Mouse (Mus musculus) forebrain, postnatal 0 days (tissue): ENCODE measurements at regions not wholly inside any gene's neighbourhood (a gene's known extent, or its start where the extent isn't known, plus 50 kb on each side); places are given as distances from the start of the nearest gene placed in this dataset.

Experiments
- ATAC-seq: fragments of 200-750 bp; cut with Nextera tagmentation; 2 replicates; pipeline ENCODE4 v1.8.0; 2017; ENCODE audit warnings: mild to moderate bottlenecking, moderate library complexity
- DNase-seq: peaks from one replicate; pipeline ENCODE4 v3.0.0-alpha.2; 2015
- H3K27ac ChIP-seq: fragments of 300-500 bp; sonication (generic); 2 replicates; pipeline ENCODE4 v1.5.1; 2014; ENCODE audit warnings: low read depth, mild to moderate bottlenecking, antibody characterized with exemption, low read length, moderate library complexity, mixed read lengths
- H3K27me3 ChIP-seq: fragments of 300-500 bp; sonication (generic); 2 replicates; pipeline ENCODE4 v1.6.1; 2014; ENCODE audit warnings: mild to moderate bottlenecking, low read length, mixed read lengths; ENCODE audit not compliant: insufficient read depth
- H3K36me3 ChIP-seq: fragments of 300-500 bp; sonication (generic); 2 replicates; pipeline ENCODE4 v1.6.1; 2014; ENCODE audit warnings: mild to moderate bottlenecking, moderate library complexity; ENCODE audit not compliant: insufficient read depth
- H3K4me1 ChIP-seq: fragments of 300-500 bp; sonication (generic); 2 replicates; pipeline ENCODE4 v1.6.1; 2014; ENCODE audit warnings: antibody characterized with exemption; ENCODE audit not compliant: insufficient read depth
- H3K4me2 ChIP-seq: fragments of 300-500 bp; sonication (generic); 2 replicates; pipeline ENCODE4 v1.6.1; 2014; ENCODE audit warnings: low read depth, mild to moderate bottlenecking, moderate library complexity
- H3K4me3 ChIP-seq: fragments of 300-500 bp; sonication (generic); 2 replicates; pipeline ENCODE4 v1.5.1; 2014; ENCODE audit warnings: low read depth, low read length, mixed read lengths
- H3K9ac ChIP-seq: fragments of 300-500 bp; sonication (generic); 2 replicates; pipeline ENCODE4 v1.6.1; 2014; ENCODE audit warnings: mild to moderate bottlenecking
- H3K9me3 ChIP-seq: fragments of 300-500 bp; sonication (generic); 2 replicates; pipeline ENCODE4 v1.6.1; 2016; ENCODE audit warnings: low read length
- CTCF ChIP-seq: sonication (generic); IDR thresholded peaks from 2 replicates; pipeline ENCODE4 v1.5.1; 2016; ENCODE audit warnings: antibody characterized with exemption, control low read depth, low read depth
- whole genome bisulfite sequencing: fragments of 180-500 bp; shearing (Covaris S2); extraction: QIAGEN DNeasy Blood & Tissue Kit; methylation state at CpG from one replicate; pipeline ENCODE4 v1.1.7; 2014; 5-methylcytosine and 5-hydroxymethylcytosine counted together

- Histone ChIP-seq H3K9me3 (no peaks in the 10 kb centered on the region), H3K27ac (no peak overlapping the region), H3K4me3 (no peak overlapping the region), H3K27me3 (no peaks in the 10 kb centered on the region), H3K4me2 (no peak overlapping the region), H3K9ac (no peak overlapping the region), H3K36me3 (no peaks in the 10 kb centered on the region), H3K4me1 (0 out of 2 replicates have a peak, but pooled peaks cover 4% of the 10 kb centered on the region)
- no peak for TF ChIP-seq CTCF
- no peak for DNase-seq
- WGBS = 73% methylated on average over 6 of the region's 6 CpGs
- ATAC-seq = no peak
Observed at GRCm38 (mm10) chr7:135767493-135767892, 51.3 kb upstream of the Mki67 start.

GRCm38 (mm10) chr7:135768064-135768463 is 51.9 kb upstream of the Mki67 start:
- Histone ChIP-seq H3K4me2 (no peak overlapping the region), H3K27ac (no peak overlapping the region), H3K4me3 (no peak overlapping the region), H3K9me3 (no peaks in the 10 kb centered on the region), H3K4me1 (0 out of 2 replicates have a peak, but pooled peaks cover 4% of the 10 kb centered on the region), H3K9ac (no peak overlapping the region), H3K27me3 (no peaks in the 10 kb centered on the region; the same call in 1 of the 2 replicates), H3K36me3 (no peaks in the 10 kb centered on the region)
- TF ChIP-seq CTCF = no peak
- WGBS = 77% methylated on average over 11 of the region's 11 CpGs
- ATAC-seq (no peak), DNase-seq (no peak)

- Histone ChIP-seq H3K9me3 (no peaks in the 10 kb centered on the region), H3K9ac (no peak overlapping the region), H3K4me3 (no peak overlapping the region), H3K4me2 (no peak overlapping the region), H3K27me3 (no peaks in the 10 kb centered on the region; the same call in 1 of the 2 replicates), H3K4me1 (0 out of 2 replicates have a peak, but pooled peaks cover 4% of the 10 kb centered on the region), H3K27ac (no peak overlapping the region), H3K36me3 (no peaks in the 10 kb centered on the region)
- ATAC-seq = no peak
- WGBS = 6% methylated on average over 3 of the region's 3 CpGs
- peak; percentile 83 for DNase-seq
- TF ChIP-seq CTCF = peak; percentile 82
Observed at GRCm38 (mm10) chr7:135768592-135768991, 52.4 kb upstream of the Mki67 start.

GRCm38 (mm10) chr7:135769082-135769673 is 53.0 kb upstream of the Mki67 start:
- H3K9me3 ChIP-seq = no peaks in the 10 kb centered on the region
- H3K27me3 ChIP-seq = no peaks in the 10 kb centered on the region; the same call in 1 of the 2 replicates
- H3K4me2 ChIP-seq = no peak overlapping the region
- ATAC-seq = no peak; the same call in 1 of the 2 replicates
- 20% methylated on average over 21 of the region's 21 CpGs for WGBS
- H3K4me1 ChIP-seq = 0 out of 2 replicates have a peak, but pooled peaks cover 4% of the 10 kb centered on the region
- H3K9ac ChIP-seq = no peak overlapping the region
- no peak overlapping the region for H3K27ac ChIP-seq
- no peak overlapping the region for H3K4me3 ChIP-seq
- DNase-seq = peak; percentile 36
- TF ChIP-seq CTCF = no peak
- no peaks in the 10 kb centered on the region for H3K36me3 ChIP-seq

GRCm38 (mm10) chr7:135770051-135770450 is 53.9 kb upstream of the Mki67 start:
- DNase-seq = no peak
- TF ChIP-seq CTCF = no peak
- H3K27ac ChIP-seq = no peak overlapping the region
- WGBS = 75% methylated on average over 6 of the region's 6 CpGs
- no peak overlapping the region for H3K4me3 ChIP-seq
- H3K9ac ChIP-seq = no peak overlapping the region
- ATAC-seq = no peak
- no peaks in the 10 kb centered on the region for H3K36me3 ChIP-seq
- H3K27me3 ChIP-seq = no peaks in the 10 kb centered on the region; the same call in 1 of the 2 replicates
- 0 out of 2 replicates have a peak, but pooled peaks cover 4% of the 10 kb centered on the region for H3K4me1 ChIP-seq
- H3K9me3 ChIP-seq = no peaks in the 10 kb centered on the region
- no peak overlapping the region for H3K4me2 ChIP-seq

GRCm38 (mm10) chr7:135775832-135776433 is 59.8 kb upstream of the Mki67 start:
- Histone ChIP-seq H3K4me2 (no peak overlapping the region), H3K4me3 (no peak overlapping the region), H3K9me3 (no peaks in the 10 kb centered on the region), H3K27me3 (no peaks in the 10 kb centered on the region; the same call in 1 of the 2 replicates), H3K4me1 (no peaks in the 10 kb centered on the region), H3K36me3 (no peaks in the 10 kb centered on the region), H3K27ac (no peak overlapping the region), H3K9ac (no peak overlapping the region)
- no peak for TF ChIP-seq CTCF
- no peak for DNase-seq
- WGBS = 87% methylated on average over 7 of the region's 7 CpGs
- no peak for ATAC-seq

- no peak overlapping the region for H3K9ac ChIP-seq
- H3K4me2 ChIP-seq = no peak overlapping the region
- 90% methylated on average over 1 of the region's 1 CpGs for WGBS
- H3K27me3 ChIP-seq = no peaks in the 10 kb centered on the region
- H3K4me1 ChIP-seq = no peaks in the 10 kb centered on the region
- ATAC-seq (no peak), DNase-seq (no peak)
- TF ChIP-seq CTCF = no peak
- H3K9me3 ChIP-seq = no peaks in the 10 kb centered on the region
- no peak overlapping the region for H3K4me3 ChIP-seq
- no peaks in the 10 kb centered on the region for H3K36me3 ChIP-seq
- H3K27ac ChIP-seq = no peak overlapping the region
Observed at GRCm38 (mm10) chr7:135790167-135790566, 74.0 kb upstream of the Mki67 start.
